Mouse (Mus musculus) lung, postnatal 0 days (tissue): ENCODE data around the gene Tspan18. TPM values are rescaled to one million over a fixed set of nuclear protein-coding genes. Genes with fewer than 3 reads are reported as not detected.

Experiments
- ATAC-seq: fragments of 200-750 bp; cut with Nextera tagmentation; 2 replicates; pipeline ENCODE4 v1.8.0; 2017; ENCODE audit warnings: moderate library complexity
- DNase-seq: peaks from one replicate; pipeline ENCODE4 v3.0.0-alpha.2; 2016; ENCODE audit warnings: low spot score
- H3K27ac ChIP-seq: fragments of 300-500 bp; sonication (generic); 2 replicates; pipeline ENCODE4 v1.5.1; 2014; ENCODE audit warnings: antibody characterized with exemption, mild to moderate bottlenecking, low read length, mixed read lengths
- H3K27me3 ChIP-seq: fragments of 300-500 bp; sonication (generic); replicated peaks from 2 replicates; pipeline ENCODE4 v1.6.1; 2014; ENCODE audit warnings: low read length, mixed read lengths; ENCODE audit not compliant: insufficient read depth
- H3K36me3 ChIP-seq: fragments of 300-500 bp; sonication (generic); 2 replicates; pipeline ENCODE4 v1.6.1; 2014; ENCODE audit warnings: low read length, mixed read lengths; ENCODE audit not compliant: insufficient read depth
- H3K4me1 ChIP-seq: fragments of 300-500 bp; sonication (generic); 2 replicates; pipeline ENCODE4 v1.6.1; 2014; ENCODE audit warnings: antibody characterized with exemption, low read depth, low read length, mixed read lengths; ENCODE audit not compliant: insufficient read depth
- H3K4me2 ChIP-seq: fragments of 300-500 bp; sonication (generic); replicated peaks from 2 replicates; pipeline ENCODE4 v1.6.1; 2014; ENCODE audit warnings: low read depth, mild to moderate bottlenecking, low read length, moderate library complexity, mixed read lengths
- H3K4me3 ChIP-seq: fragments of 300-500 bp; sonication (generic); 2 replicates; pipeline ENCODE4 v1.5.1; 2014; ENCODE audit warnings: low read depth, low read length
- H3K9ac ChIP-seq: fragments of 300-500 bp; sonication (generic); replicated peaks from 2 replicates; pipeline ENCODE4 v1.6.1; 2014; ENCODE audit warnings: low read depth, mild to moderate bottlenecking
- H3K9me3 ChIP-seq: fragments of 300-500 bp; sonication (generic); 2 replicates; pipeline ENCODE4 v1.6.1; 2016; ENCODE audit warnings: low read length, mixed read lengths
- CTCF ChIP-seq: IDR thresholded peaks from 2 replicates; pipeline ENCODE4 v1.5.1; 2016; ENCODE audit warnings: antibody characterized with exemption, mild to moderate bottlenecking
- EP300 ChIP-seq: IDR thresholded peaks from 2 replicates; pipeline ENCODE4 v1.6.1; 2016; ENCODE audit warnings: antibody characterized with exemption, mild to moderate bottlenecking, control low read depth
- WGBS: fragments of 180-500 bp; shearing (Covaris S2); extraction: QIAGEN DNeasy Blood & Tissue Kit; methylation state at CpG from one replicate; pipeline ENCODE4 v1.1.7; 2014; 5-methylcytosine and 5-hydroxymethylcytosine counted together
- polyA plus RNA-seq: library from polyadenylated mRNA; unstranded; fragments of >200 nt; fragmentation: Nextera tagmentation; extraction: Ambion mirVana; gene quantifications from 2 replicates; pipeline ENCODE4 v1.2.1, GENCODE M21; 2015

The Tspan18 gene
- polyA plus RNA-seq, 1 experiment from 2014 or later, result 36.4 TPM

DNA sequence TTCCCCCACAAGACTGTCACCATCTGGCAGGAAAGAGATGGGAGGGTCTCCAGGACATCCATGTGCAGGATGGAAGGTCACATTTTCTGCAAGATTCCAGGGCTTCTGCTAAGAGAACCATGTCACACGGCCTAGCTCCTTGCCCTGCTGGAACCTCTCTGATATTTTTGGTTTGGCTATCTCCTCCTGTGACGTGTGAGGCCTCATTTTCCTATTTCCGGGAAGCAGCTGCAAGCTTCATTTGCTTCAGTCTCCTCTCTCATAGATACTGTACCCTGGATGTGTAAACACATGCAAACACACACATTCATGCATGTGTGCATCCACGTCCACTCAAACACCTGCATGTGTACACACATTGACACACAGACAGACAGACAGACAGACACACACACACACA, 171.5 kb downstream of the Tspan18 start:
- 54% methylated on average over 4 of the region's 4 CpGs for WGBS
- Histone ChIP-seq H3K4me1 (0 out of 2 replicates have a peak, but pooled peaks cover 3% of the 10 kb centered on the region), H3K9ac (no peak overlapping the region), H3K36me3 (no peaks in the 10 kb centered on the region), H3K27me3 (no peaks in the 10 kb centered on the region), H3K4me2 (no peak overlapping the region), H3K9me3 (no peaks in the 10 kb centered on the region), H3K4me3 (no peak overlapping the region), H3K27ac (no peak overlapping the region)
- no peak for DNase-seq
- no peak for TF ChIP-seq CTCF
- no peak for TF ChIP-seq EP300
- no peak for ATAC-seq

DNA sequence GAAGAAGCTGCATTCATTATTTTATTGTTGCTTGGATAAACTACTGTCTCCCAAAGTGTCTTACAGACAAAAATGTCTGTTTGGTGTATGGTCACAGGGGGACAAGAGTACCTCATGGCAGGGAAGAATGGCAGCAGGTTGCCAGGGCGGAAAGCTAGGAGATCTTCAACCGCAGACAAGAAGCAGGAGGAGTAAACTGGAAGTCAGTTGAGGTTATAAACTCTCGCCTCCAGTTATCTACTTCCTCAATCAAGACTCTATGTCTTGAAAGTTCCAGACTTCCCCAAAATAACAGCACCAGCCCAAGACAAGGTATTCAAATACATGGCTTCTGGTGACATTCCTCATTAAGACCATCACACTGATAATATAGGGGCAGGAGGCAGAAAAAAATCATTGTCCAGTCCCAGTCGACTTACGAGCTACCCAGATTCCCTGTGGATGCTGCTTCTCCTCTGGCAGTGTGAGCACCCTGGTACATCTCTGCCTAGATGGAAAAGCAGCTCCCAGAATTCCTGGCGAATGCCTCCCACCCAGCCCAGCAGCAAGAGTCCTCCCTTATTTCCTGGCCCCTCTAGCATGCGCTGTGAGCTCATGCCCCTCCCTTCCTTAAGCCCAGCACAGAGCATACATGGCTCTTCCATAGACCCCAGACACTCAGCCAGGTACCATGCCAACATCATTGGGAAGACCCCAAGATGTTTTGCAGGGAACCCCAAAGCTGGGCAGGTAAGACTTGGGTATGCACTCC, 172.2 kb downstream of the Tspan18 start:
- Histone ChIP-seq H3K27me3 (no peaks in the 10 kb centered on the region), H3K9ac (no peak overlapping the region), H3K4me1 (0 out of 2 replicates have a peak, but pooled peaks cover 3% of the 10 kb centered on the region), H3K4me3 (no peak overlapping the region), H3K4me2 (no peak overlapping the region), H3K36me3 (no peaks in the 10 kb centered on the region), H3K27ac (no peak overlapping the region), H3K9me3 (no peaks in the 10 kb centered on the region)
- no peak for ATAC-seq
- WGBS, result 73% methylated on average over 7 of the region's 7 CpGs
- DNase-seq, result no peak
- TF ChIP-seq EP300 (no peak), CTCF (no peak)

DNA sequence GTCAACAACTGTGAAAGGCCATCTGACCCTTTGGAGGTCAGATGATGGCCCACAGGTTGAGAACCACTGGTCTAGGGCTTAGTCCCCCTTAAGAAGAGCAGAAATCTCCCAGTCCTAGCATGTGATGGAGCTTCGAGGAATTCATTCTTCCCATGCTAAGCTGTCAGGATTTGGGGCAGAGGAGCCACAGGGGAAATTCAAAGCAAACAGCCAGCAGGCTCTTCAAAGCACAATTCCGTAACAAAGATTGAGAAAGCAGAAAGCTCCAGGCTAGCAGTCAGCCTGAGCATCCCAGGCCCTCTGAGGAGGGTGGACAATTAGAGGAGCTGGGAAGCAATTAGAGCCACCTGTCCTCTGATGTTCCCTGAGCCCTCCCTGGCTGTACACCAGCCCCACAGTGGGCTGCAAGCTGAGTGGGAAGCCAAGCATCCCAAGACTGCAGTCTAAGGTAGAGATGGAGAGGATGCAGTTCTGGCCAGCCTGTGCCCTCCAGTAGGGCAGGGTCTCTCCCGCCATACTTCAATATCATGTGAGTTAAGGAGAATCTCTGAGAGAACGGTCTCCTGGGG, 173.8 kb downstream of the Tspan18 start:
- no peak for DNase-seq
- TF ChIP-seq EP300 (no peak), CTCF (no peak)
- no peak overlapping the region for H3K4me2 ChIP-seq
- H3K36me3 ChIP-seq, result no peaks in the 10 kb centered on the region
- whole genome bisulfite sequencing, result 73% methylated on average over 4 of the region's 4 CpGs
- H3K9me3 ChIP-seq, result no peaks in the 10 kb centered on the region
- no peak overlapping the region for H3K9ac ChIP-seq
- no peaks in the 10 kb centered on the region for H3K27me3 ChIP-seq
- H3K4me1 ChIP-seq, result 0 out of 2 replicates have a peak, but pooled peaks cover 3% of the 10 kb centered on the region
- ATAC-seq, result no peak
- no peak overlapping the region for H3K27ac ChIP-seq
- no peak overlapping the region for H3K4me3 ChIP-seq

DNA sequence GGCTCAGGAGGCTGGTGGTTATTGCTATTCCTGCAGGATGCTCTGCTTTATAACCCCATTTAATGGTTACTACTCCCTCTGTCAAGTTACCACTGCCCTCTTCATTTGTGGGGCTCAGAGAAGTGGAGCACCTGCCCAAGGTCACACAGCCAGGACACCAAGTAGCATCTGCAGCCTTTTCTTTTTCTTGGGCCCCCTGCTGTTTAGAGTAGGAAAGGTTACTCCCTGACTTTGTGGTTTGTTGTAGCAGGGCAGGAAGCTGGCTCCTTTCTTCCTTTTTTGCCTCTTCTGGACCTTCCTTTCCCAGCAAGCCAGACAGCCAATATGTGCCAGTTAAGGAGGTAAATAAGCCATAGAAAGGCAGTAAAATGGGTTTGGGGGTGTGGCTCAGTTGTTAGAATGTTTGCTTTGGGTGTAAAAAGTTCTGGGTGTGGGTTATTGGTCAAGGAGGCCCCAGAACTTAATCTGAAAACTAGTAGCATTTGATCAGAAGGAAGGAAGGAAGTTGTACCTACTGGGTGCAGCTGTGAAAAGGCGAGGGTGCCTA, 179.7 kb downstream of the Tspan18 start:
- TF ChIP-seq EP300 (no peak), CTCF (peak; percentile 34)
- WGBS, result 73% methylated on average over 1 of the region's 1 CpGs
- Histone ChIP-seq H3K27me3 (no peaks in the 10 kb centered on the region), H3K4me3 (no peak overlapping the region), H3K4me2 (no peak overlapping the region), H3K9ac (no peak overlapping the region), H3K9me3 (no peaks in the 10 kb centered on the region), H3K36me3 (no peaks in the 10 kb centered on the region), H3K4me1 (no peaks in the 10 kb centered on the region), H3K27ac (no peak overlapping the region)
- ATAC-seq (no peak), DNase-seq (no peak)

DNA sequence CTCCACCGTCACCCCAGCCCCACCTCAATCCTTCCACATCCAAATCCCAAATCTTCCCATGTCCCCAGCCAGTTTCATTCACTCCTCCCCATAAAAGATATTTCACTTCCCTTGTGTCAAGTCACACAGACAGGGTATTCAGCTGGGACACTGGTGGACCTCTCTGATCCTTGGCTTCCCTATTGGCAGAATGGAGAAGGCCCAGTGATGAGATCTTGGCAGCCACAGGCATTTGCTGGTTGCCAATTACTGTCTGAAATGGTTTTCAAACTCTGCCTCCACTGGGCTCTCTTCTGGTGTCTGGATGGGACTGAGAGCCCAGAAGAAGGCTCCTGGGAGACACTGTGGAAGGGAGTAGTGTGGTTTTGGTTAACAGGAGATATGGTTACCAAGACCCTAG, 180.5 kb downstream of the Tspan18 start:
- 94% methylated on average over 1 of the region's 1 CpGs for WGBS

DNA sequence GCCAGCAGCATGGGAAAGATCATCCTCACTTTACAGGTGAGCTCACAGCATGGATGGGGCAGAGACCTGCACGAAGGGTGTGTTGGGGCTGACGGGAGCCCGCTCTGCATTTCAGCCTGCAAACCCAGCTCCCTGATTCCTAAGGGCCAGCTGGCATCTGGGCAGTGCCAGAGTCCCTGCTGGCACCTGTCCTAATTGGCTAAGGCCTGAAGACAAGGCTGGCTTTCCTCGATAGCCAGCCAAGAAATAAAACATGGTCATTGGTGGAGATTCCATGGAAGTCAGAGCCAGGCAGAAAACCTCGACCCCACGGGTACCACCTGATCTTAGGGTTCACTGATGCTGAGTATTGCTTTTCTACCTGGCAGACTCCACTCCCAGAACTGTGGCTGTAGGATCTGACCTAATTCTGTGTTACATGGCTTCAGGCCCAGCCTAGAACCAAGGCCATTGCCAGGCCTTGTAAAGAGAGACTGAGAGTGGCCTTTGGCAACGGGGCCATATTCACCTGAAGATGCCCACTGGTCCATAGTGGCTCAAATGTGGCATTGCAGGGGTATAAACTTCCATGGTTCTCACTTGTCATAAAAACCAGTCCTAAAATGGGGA, 181.3 kb downstream of the Tspan18 start:
- no peak for TF ChIP-seq EP300
- no peak for TF ChIP-seq CTCF
- no peaks in the 10 kb centered on the region for H3K27me3 ChIP-seq
- no peak overlapping the region for H3K9ac ChIP-seq
- H3K4me1 ChIP-seq, result no peaks in the 10 kb centered on the region
- ATAC-seq (no peak), DNase-seq (no peak)
- no peaks in the 10 kb centered on the region for H3K36me3 ChIP-seq
- no peak overlapping the region for H3K4me3 ChIP-seq
- no peaks in the 10 kb centered on the region for H3K9me3 ChIP-seq
- 78% methylated on average over 7 of the region's 7 CpGs for WGBS
- no peak overlapping the region for H3K4me2 ChIP-seq
- no peak overlapping the region for H3K27ac ChIP-seq

More for the DNA sequence above, 180.5 kb downstream of the Tspan18 start:
- DNase-seq (no peak), ATAC-seq (no peak)
- H3K27me3 ChIP-seq, result no peaks in the 10 kb centered on the region
- H3K9me3 ChIP-seq, result no peaks in the 10 kb centered on the region
- H3K4me2 ChIP-seq, result no peak overlapping the region
- no peak overlapping the region for H3K9ac ChIP-seq
- no peaks in the 10 kb centered on the region for H3K4me1 ChIP-seq
- H3K36me3 ChIP-seq, result no peaks in the 10 kb centered on the region
- TF ChIP-seq CTCF, result no peak
- TF ChIP-seq EP300, result no peak
- no peak overlapping the region for H3K27ac ChIP-seq
- no peak overlapping the region for H3K4me3 ChIP-seq
